10 mouse cellular contexts compared by ENCODE assay signal in genomic region chr2:27764256-27764936, GRCm38 (mm10).
DNase-seq lines count a peak whose midpoint lies in the region; ATAC-seq lines count a peak whose summit lies in the region.
"Had no signal": no experiment of that assay in that cellular context is flagged by ENCODE, and none has a peak within 500 bp of the region (broad histone marks: within the 10 kb centered on the region; RNA-seq: fewer than 3 reads in every experiment).

No protein-coding gene starts in this region.

- no peak overlapping the region for H3K4me2 ChIP-seq in forebrain, embryonic 15.5 days (replicated peaks)
- no peak overlapping the region for H3K4me2 ChIP-seq in neural tube, embryonic 14.5 days (ENCODE audit: low read depth, low read length)

- no peaks in the 10 kb centered on the region for H3K36me3 ChIP-seq in forebrain, embryonic 15.5 days
- H3K36me3 ChIP-seq in neural tube, embryonic 14.5 days (ENCODE audit: control insufficient read depth, insufficient read depth, low read length): no peaks in the 10 kb centered on the region
- H3K36me3 ChIP-seq: G1E had no signal

- intact Hi-C loops in left cerebral cortex, postnatal 4 days (cut with DNase I): loop anchor here (1.0 kb wide), 1 partner anchor 210 kb away; no protein-coding TSS in a partner anchor

- no peak overlapping the region for H3K4me3 ChIP-seq in forebrain, embryonic 15.5 days
- H3K4me3 ChIP-seq in neural tube, embryonic 14.5 days (ENCODE audit: low read depth, low read length): no peak overlapping the region
- H3K4me3 ChIP-seq: erythroblast, embryonic 14.5 days had no signal

- no peak overlapping the region for H3K27ac ChIP-seq in forebrain, embryonic 15.5 days (replicated peaks)
- H3K27ac ChIP-seq in neural tube, embryonic 14.5 days (ENCODE audit: low read depth, low read length): no peak overlapping the region

- ATAC-seq in forebrain, embryonic 15.5 days (replicated peaks): peak; percentile 42; the same call in 1 of the 2 replicates
- peak; percentile 76; the same call in 1 of the 2 replicates for ATAC-seq in neural tube, embryonic 14.5 days (ENCODE audit: low read depth)

- no peaks in the 10 kb centered on the region for H3K27me3 ChIP-seq in forebrain, embryonic 15.5 days
- no peaks in the 10 kb centered on the region for H3K27me3 ChIP-seq in neural tube, embryonic 14.5 days (ENCODE audit: control insufficient read depth, insufficient read depth, low read length)

- peak; percentile 63 for DNase-seq in left cerebral cortex, postnatal 4 days
- DNase-seq in left cerebral cortex, adult 11 months (ENCODE audit: low spot score): no peak
- DNase-seq in kidney, postnatal 25 days: peak; percentile 47 to 82
- no peak for DNase-seq in adrenal gland, adult 18-20 months (ENCODE audit: low spot score in 2 of 2)
- DNase-seq in layer of hippocampus, adult 9-11 months: no peak
- no peak for DNase-seq in right cerebral cortex, postnatal 25 days

- H3K9ac ChIP-seq in forebrain, embryonic 15.5 days (replicated peaks): 0 out of 2 replicates have a peak overlapping the region, but pooled peaks have one; percentile 4
- H3K9ac ChIP-seq in neural tube, embryonic 14.5 days (replicated peaks; ENCODE audit: low read depth, low read length): no peak overlapping the region

- H3K4me1 ChIP-seq in forebrain, embryonic 15.5 days: peaks cover 17% of the 10 kb centered on the region
- peaks cover 13% of the 10 kb centered on the region; the same call in 1 of the 2 replicates for H3K4me1 ChIP-seq in neural tube, embryonic 14.5 days (ENCODE audit: control insufficient read depth, insufficient read depth, low read length)

- 20% methylated on average over 6 of the region's 6 CpGs for WGBS in forebrain, embryonic 15.5 days
- WGBS in neural tube, embryonic 14.5 days: 21% methylated on average over 6 of the region's 6 CpGs

- H3K9me3 ChIP-seq in forebrain, embryonic 15.5 days: no peaks in the 10 kb centered on the region
- H3K9me3 ChIP-seq in neural tube, embryonic 14.5 days (ENCODE audit: control insufficient read depth, low read length): no peaks in the 10 kb centered on the region
- H3K9me3 ChIP-seq: G1E had no signal

Comparison
In these comparisons a context has a peak if more than half of its experiments do, and no peak if none do; other contexts are left out.
1. DNase-seq: peak in left cerebral cortex, postnatal 4 days (single experiment) and kidney, postnatal 25 days (2 of 2); none in left cerebral cortex, adult 11 months (single experiment), adrenal gland, adult 18-20 months (0 of 2), layer of hippocampus, adult 9-11 months (single experiment) and right cerebral cortex, postnatal 25 days (single experiment).